Mouse (Mus musculus) cerebellum, adult 18-20 months (tissue): ENCODE measurements at regions not wholly inside any gene's neighbourhood (a gene's known extent, or its start where the extent isn't known, plus 50 kb on each side); places are given as distances from the start of the nearest gene placed in this dataset.

Experiments
- DNase-seq, 2 experiments: peaks; one replicate each; pipeline ENCODE4 v3.0.0; 2021

DNA sequence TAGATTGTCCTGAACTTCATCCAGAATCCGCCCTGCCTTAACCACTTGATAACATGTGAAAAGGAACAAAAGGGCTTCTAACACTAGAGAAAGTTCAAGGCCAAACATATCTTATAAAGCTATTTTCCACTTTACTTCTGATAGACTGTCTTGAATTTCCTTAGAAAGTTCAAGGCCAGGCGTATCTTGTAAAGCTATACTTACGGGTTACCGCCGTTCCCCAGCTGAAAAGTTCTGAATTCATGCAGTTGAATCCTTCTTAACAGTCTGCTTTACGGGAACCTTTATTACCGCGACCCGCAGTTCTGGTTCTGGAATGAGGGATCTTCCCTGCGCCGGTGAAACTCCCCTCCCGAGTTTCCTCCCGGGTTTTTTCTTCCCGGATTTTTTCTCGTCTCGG is 492.0 kb downstream of the Gm21739 start:
- peak; percentile 0 to 3 for DNase-seq
